Mouse (Mus musculus) T-helper 2 cell (primary cell): ENCODE measurements around the gene Rexo5.

Experiments
- in situ Hi-C: fragments of 300-600 bp; cut with MboI, MseI; formaldehyde crosslinking; loops from one replicate; pipeline ENCODE4 v1.15.1; 2025; ENCODE audit warnings: high pct_unique_total_duplicates

The Rexo5 gene

DNA sequence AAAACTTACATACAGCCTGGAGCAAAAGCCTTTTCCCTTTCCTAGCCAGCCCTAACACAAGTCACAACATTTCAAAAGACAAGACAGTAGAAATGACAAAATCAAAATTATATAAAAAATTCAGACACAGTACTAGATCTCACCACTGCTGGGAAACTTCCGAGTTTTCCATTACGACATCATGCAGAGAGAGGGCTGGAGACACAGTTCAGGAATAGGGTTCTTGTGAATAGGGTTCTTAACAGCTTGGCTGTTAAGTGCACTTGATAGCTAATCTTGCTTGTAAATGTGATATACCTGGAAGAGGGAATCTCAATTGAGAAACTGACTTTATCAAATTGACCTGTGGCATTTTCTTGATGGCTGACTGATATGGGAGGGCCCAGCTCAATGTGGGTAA is 87.4 kb downstream of the Rexo5 start:
- in situ Hi-C loops, result loop anchor here (10.0 kb wide), 1 partner anchor 1156 kb away; no protein-coding TSS in a partner anchor

- in situ Hi-C loops, result loop anchor here (10.0 kb wide), 1 partner anchor 1163 kb away; no protein-coding TSS in a partner anchor
These were observed 94.1 kb downstream of the Rexo5 start for GRCm38 (mm10) chr7:119887887-119888286.

DNA sequence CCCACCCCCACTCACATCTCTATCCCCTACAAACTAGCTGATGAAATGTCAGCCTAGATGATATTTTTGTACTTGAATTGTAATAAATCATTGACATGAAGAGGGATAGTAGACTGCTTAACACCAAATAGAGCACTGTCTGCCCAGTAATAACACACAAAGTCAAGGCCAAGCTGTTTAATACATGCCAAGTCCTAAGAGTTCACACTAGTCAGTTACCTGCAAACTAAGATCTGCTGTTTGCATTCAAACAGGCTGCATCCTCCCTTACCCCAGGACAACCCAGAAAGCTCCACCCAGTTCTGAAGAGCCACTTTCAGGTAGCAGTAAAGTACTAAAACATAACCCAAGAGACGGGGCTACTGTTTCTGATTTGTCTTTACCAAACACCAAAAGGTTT is 98.4 kb downstream of the Rexo5 start:
- in situ Hi-C loops, result loop anchor here (10.0 kb wide), 1 partner anchor 1793 kb away; no protein-coding TSS in a partner anchor

- in situ Hi-C loops, result loop anchor here (10.0 kb wide), 1 partner anchor 1792 kb away; no protein-coding TSS in a partner anchor
These were observed 98.9 kb downstream of the Rexo5 start for GRCm38 (mm10) chr7:119892742-119893141.

DNA sequence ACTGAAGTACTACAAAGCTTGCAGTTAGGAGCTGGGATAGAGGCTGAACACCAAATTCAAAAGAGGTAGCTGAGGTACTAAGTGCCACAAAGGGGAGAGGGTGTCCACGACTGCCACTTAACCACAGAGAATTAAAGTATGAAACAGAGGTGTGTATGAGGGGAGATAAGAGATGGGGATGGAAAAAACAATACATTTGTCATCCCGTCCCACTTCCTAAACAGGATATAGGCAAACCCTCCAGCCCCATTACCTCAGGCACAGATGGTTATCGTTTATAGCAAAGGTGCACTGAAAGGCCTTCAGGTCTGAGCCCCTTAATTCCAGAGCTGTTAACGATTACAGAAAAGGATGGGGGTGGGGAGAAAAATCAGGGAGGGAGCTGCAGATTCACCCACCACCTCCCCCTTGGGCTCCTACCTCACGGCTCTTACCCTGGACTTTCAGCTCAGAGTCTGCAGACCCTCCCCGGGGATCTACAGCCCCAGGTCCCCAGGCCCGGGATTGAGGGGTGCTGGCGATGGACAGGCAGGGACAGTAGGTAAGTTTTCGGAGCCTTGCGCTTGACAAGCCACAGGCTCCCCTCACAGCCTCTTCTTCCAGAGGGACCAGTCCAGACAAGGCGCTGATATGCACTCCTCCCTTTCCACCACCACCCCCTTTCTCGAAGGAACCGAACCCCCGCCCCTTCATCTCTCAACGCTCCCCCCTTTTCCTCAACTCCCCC is 101.2 kb downstream of the Rexo5 start:
- in situ Hi-C loops, result loop anchor here (10.0 kb wide), 1 partner anchor 1790 kb away; no protein-coding TSS in a partner anchor

- in situ Hi-C loops, result loop anchor here (10.0 kb wide), 1 partner anchor 1789 kb away; no protein-coding TSS in a partner anchor
These were observed 102.1 kb downstream of the Rexo5 start, which contains the start of the genes Lyrm1 and Dcun1d3 for GRCm38 (mm10) chr7:119895639-119896512. TSS of gene Lyrm1 (plus strand) at chr7:119895861. TSS of gene Dcun1d3 (minus strand) at chr7:119896298.

GRCm38 (mm10) chr7:119897521-119898109 is 103.8 kb downstream of the Rexo5 start:
- in situ Hi-C loops, result loop anchor here (10.0 kb wide), 1 partner anchor 1787 kb away; no protein-coding TSS in a partner anchor

DNA sequence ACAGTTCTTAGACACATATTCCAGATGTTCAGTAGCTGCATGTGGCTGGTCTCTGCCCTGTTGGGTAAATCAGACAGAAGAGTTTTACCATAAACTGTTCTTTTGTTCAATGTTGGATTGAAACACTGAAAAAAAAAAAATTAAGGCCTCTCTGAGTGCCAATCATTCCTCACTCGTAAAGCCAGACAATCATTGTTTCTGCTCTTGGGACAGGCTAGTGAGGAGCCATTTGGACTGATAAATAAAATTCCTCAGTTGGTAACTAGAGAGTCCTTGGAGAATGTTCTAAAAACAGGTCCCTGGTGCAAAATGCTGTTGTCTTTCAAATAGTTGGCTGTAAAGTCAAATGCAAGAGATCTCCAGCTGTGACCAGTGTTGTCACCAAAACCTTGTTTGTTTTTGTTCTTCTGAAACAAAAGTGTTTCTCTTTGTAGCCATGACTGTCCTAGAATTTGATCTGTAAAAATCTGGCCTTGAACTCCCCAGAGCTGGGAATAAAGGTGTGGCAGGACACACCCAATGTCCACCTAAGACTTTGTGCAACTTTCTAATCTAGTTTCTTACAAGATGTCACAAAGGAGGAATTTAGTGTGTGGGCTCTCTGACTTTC is 104.5 kb downstream of the Rexo5 start:
- in situ Hi-C loops, result loop anchor here (10.0 kb wide), 1 partner anchor 1786 kb away; no protein-coding TSS in a partner anchor
